Mouse (Mus musculus) thymus, adult 2 months (tissue): ENCODE data around the gene Gm10570.

ENCODE experiments used
- CTCF ChIP-seq: fragments of 200-500 bp; IDR thresholded peaks from 2 replicates; pipeline ENCODE4 v1.5.1; 2012; ENCODE audit warnings: mild to moderate bottlenecking, control low read depth, low read length, moderate library complexity, borderline replicate concordance; ENCODE audit not compliant: control insufficient read depth, poor library complexity, insufficient read depth; ENCODE audit errors: extremely low read depth
- POLR2A ChIP-seq: fragments of 200-500 bp; IDR thresholded peaks from 2 replicates; pipeline ENCODE4 v1.6.1; 2012; ENCODE audit warnings: mild to moderate bottlenecking, low read length, control low read depth, moderate library complexity; ENCODE audit not compliant: control insufficient read depth, poor library complexity, insufficient read depth; ENCODE audit errors: extremely low read depth

DNA sequence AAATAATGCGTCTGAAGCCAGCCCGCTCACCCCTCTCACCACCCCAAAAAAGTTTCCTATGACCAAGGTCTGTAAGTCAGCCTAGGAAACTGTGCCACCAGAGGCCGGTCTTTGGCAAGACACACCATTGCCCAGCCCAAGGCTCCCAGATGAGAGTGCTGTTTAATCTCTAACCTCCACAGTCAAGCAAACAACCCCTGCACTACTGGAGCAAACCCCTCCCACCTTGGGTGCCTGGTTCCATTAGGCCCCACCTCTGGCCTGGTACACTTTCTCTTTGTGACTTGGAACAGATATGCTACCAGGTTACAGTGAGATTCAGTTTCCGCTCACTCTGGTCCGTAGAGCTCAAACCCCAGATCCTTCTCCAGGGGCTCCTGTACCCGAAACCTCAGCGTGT, 41.4 kb downstream of the Gm10570 start:
- no peak for TF ChIP-seq CTCF
- no peak for TF ChIP-seq POLR2A
